Mouse (Mus musculus): Measurements from ENCODE around the gene Bcl2a1b.
"Not testable (repeated sequence)": the region's sequence is repeated elsewhere in the genome, so short reads cannot be mapped to it uniquely, and the experiment has no call there.

- TF ChIP-seq EP300, CTCF (IDR thresholded peaks at IDR 0.05; ENCODE audit: low read depth): not testable (repeated sequence)
These were observed 12.0 kb upstream of the Bcl2a1b start for GRCm38 (mm10) chr9:89187006-89187405.
